Mouse (Mus musculus): Measurements from ENCODE around the gene Cntnap2. TPM values are rescaled to one million over a fixed set of nuclear protein-coding genes. Genes with fewer than 3 reads are reported as not detected.

Gene Cntnap2
- polyA plus RNA-seq, 1 experiment from 2014 or later, result 99.3 TPM

DNA sequence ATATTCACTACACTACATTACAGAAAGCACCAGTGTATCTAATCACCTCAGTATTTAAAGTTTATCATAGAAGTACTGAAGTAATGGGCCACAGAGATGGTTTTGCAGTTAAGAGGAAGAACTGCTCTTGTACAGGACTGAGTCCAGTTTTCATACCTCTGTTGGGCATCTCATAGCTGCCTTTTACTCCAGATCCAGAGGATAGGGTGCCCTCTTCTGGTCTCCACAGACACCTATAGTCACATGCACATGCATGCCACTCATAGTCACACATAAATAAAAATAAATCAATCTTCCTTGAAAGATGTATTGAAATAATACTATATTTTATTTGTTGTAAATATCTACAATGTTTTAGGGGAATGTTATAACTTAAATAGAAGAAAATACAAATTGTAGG is 587.9 kb downstream of the Cntnap2 start:
- H3K27ac ChIP-seq (ENCODE audit: low read depth, low read length), result no peak overlapping the region
- no peak for ATAC-seq (ENCODE audit: low read depth)
- no peak overlapping the region for H3K4me2 ChIP-seq (ENCODE audit: low read depth, low read length)
- H3K4me1 ChIP-seq (ENCODE audit: control insufficient read depth, insufficient read depth, low read length), result no peaks in the 10 kb centered on the region
- no peaks in the 10 kb centered on the region for H3K9me3 ChIP-seq (ENCODE audit: control insufficient read depth, low read length)
- H3K36me3 ChIP-seq (ENCODE audit: control insufficient read depth, insufficient read depth, low read length), result no peaks in the 10 kb centered on the region
- H3K9ac ChIP-seq (replicated peaks; ENCODE audit: low read depth, low read length), result no peak overlapping the region
- no peaks in the 10 kb centered on the region for H3K27me3 ChIP-seq (ENCODE audit: control insufficient read depth, insufficient read depth, low read length)
- no peak overlapping the region for H3K4me3 ChIP-seq (ENCODE audit: low read depth, low read length)

DNA sequence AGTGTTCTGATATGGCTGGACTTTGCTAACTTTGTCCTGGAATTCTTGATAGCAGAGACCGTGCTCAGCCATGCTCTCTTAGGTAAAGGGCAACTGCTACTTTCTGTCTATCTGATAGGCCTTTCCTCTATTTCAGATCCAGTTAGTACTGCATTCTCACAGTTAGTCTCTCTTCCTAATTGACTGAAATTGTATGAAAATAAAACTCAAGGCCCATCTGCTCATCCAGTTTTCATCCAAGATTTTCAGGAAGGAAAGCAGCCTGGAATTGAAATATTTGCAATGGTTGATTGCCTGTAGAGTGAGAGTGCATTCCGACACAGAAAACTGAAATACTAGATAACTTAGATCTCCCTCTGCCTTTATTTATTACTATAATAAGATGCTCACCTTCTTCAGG is 589.3 kb downstream of the Cntnap2 start:
- H3K4me2 ChIP-seq (ENCODE audit: low read depth, low read length), result no peak overlapping the region
- H3K4me3 ChIP-seq (ENCODE audit: low read depth, low read length), result no peak overlapping the region
- no peak overlapping the region for H3K27ac ChIP-seq (ENCODE audit: low read depth, low read length)
- no peaks in the 10 kb centered on the region for H3K4me1 ChIP-seq (ENCODE audit: control insufficient read depth, insufficient read depth, low read length)
- H3K9ac ChIP-seq (replicated peaks; ENCODE audit: low read depth, low read length), result no peak overlapping the region
- no peaks in the 10 kb centered on the region for H3K27me3 ChIP-seq (ENCODE audit: control insufficient read depth, insufficient read depth, low read length)
- no peak for ATAC-seq (ENCODE audit: low read depth)
- H3K9me3 ChIP-seq (ENCODE audit: control insufficient read depth, low read length), result no peaks in the 10 kb centered on the region
- WGBS, result 92% methylated on average over 2 of the region's 2 CpGs
- no peaks in the 10 kb centered on the region for H3K36me3 ChIP-seq (ENCODE audit: control insufficient read depth, insufficient read depth, low read length)

DNA sequence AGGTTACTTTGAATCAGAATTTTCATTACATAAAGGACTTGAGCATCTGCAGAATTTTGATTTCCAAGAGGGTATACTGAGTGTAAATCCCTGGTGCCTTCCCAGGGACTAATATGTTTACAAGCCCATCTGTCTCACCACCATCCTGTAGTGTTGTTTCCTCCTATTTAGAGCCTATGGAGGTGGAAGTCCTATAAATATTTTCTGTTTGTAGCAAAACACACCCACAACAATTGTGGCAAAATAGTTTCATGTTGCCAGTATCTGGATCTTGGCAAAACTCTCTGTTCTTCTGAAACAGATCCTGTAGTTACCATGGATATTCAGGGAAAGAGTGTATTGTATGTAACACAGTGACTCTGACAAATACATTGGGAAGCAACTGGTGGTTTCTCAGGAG is 641.1 kb downstream of the Cntnap2 start:
- ATAC-seq (ENCODE audit: low read depth), result no peak
- H3K4me3 ChIP-seq (ENCODE audit: low read depth, low read length), result no peak overlapping the region
- no peaks in the 10 kb centered on the region for H3K27me3 ChIP-seq (ENCODE audit: control insufficient read depth, insufficient read depth, low read length)
- no peak overlapping the region for H3K27ac ChIP-seq (ENCODE audit: low read depth, low read length)
- H3K36me3 ChIP-seq (ENCODE audit: control insufficient read depth, insufficient read depth, low read length), result no peaks in the 10 kb centered on the region
- H3K4me1 ChIP-seq (ENCODE audit: control insufficient read depth, insufficient read depth, low read length), result no peaks in the 10 kb centered on the region
- H3K9me3 ChIP-seq (ENCODE audit: control insufficient read depth, low read length), result no peaks in the 10 kb centered on the region
- H3K4me2 ChIP-seq (ENCODE audit: low read depth, low read length), result no peak overlapping the region
- no peak overlapping the region for H3K9ac ChIP-seq (replicated peaks; ENCODE audit: low read depth, low read length)

DNA sequence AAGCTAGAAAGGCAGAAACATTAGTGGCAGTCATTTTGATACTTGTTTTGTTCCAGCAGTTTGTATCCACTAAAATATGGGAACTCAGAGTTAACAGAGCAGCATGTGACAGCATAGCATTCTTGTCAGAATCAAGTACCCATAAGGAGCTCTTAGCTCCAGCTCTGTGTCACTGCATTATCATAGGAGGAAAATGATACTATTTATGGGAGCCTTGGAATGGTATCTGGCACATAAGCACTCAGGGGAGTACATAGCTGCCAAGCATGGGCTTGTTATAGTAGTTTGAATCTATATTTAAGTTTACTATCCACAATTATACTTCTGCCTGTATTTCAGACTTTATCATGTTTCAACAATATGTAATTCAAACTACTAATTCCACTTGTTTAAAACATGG is 732.5 kb downstream of the Cntnap2 start:
- H3K27ac ChIP-seq (ENCODE audit: low read depth, low read length), result no peak overlapping the region
- H3K9me3 ChIP-seq (ENCODE audit: control insufficient read depth, low read length), result no peaks in the 10 kb centered on the region
- no peaks in the 10 kb centered on the region for H3K27me3 ChIP-seq (ENCODE audit: control insufficient read depth, insufficient read depth, low read length)
- no peak for ATAC-seq (ENCODE audit: low read depth)
- no peak overlapping the region for H3K4me3 ChIP-seq (ENCODE audit: low read depth, low read length)
- H3K36me3 ChIP-seq (ENCODE audit: control insufficient read depth, insufficient read depth, low read length), result no peaks in the 10 kb centered on the region
- no peak overlapping the region for H3K4me2 ChIP-seq (ENCODE audit: low read depth, low read length)
- no peak overlapping the region for H3K9ac ChIP-seq (replicated peaks; ENCODE audit: low read depth, low read length)
- no peaks in the 10 kb centered on the region for H3K4me1 ChIP-seq (ENCODE audit: control insufficient read depth, insufficient read depth, low read length)

DNA sequence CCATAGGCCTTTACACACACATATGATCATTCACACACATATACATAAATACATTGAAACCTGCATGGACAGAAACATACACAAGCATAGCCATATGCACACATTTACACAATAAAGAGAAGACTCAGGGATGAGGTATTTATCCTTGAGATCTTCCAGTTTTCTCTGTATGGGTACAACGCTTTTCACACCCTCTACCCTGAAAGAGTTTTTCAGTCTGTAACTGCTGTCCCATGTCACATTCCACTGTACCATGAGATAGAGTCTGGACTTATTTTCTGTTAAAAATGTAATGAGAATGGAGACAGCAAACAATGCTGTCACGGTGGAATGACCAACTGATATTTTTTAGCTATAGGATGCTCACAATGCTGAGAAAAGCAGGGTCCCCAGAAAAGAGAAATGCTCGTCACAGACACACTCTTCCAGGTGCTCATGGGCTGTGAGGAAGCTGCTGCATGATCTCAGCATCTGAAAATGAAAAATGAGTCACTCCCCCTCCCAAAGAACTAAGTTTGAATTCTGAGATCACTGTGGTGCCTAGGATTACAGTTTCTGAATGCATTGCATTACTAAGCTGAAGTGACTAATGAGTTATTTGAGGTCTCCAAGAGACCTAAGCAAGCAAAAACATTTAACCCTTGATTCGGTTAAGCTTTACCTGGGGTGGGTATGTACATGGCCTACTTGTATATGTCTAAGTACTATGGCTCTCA is 782.6 kb downstream of the Cntnap2 start:
- no peak overlapping the region for H3K9ac ChIP-seq (replicated peaks; ENCODE audit: low read depth, low read length)
- H3K36me3 ChIP-seq (ENCODE audit: control insufficient read depth, insufficient read depth, low read length), result no peaks in the 10 kb centered on the region
- no peak overlapping the region for H3K27ac ChIP-seq (ENCODE audit: low read depth, low read length)
- H3K9me3 ChIP-seq (ENCODE audit: control insufficient read depth, low read length), result no peaks in the 10 kb centered on the region
- 88% methylated on average over 4 of the region's 4 CpGs for WGBS
- no peaks in the 10 kb centered on the region for H3K4me1 ChIP-seq (ENCODE audit: control insufficient read depth, insufficient read depth, low read length)
- H3K4me3 ChIP-seq (ENCODE audit: low read depth, low read length), result no peak overlapping the region
- H3K4me2 ChIP-seq (ENCODE audit: low read depth, low read length), result no peak overlapping the region
- no peaks in the 10 kb centered on the region for H3K27me3 ChIP-seq (ENCODE audit: control insufficient read depth, insufficient read depth, low read length)
- no peak for ATAC-seq (ENCODE audit: low read depth)

DNA sequence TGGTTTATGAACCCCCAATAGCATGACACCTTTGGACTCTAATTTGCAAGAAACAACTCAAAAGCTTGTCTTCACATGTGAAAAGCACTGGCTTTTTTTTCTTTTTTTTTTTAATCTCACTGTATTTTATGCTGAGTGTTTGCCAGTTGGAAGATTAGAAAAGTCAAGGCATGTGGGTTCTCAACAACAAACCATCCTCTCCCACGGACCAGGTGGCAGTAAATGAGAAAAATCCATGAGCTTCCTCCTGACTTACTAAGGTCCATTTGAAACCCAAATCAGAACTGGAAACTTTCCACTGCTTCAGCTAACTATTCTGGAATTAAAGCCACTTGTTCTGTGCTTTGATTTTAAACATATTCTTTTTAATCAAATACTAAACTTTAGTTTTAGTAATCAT is 784.6 kb downstream of the Cntnap2 start:
- no peaks in the 10 kb centered on the region for H3K9me3 ChIP-seq (ENCODE audit: control insufficient read depth, low read length)
- no peak overlapping the region for H3K9ac ChIP-seq (replicated peaks; ENCODE audit: low read depth, low read length)
- H3K4me2 ChIP-seq (ENCODE audit: low read depth, low read length), result no peak overlapping the region
- H3K4me1 ChIP-seq (ENCODE audit: control insufficient read depth, insufficient read depth, low read length), result no peaks in the 10 kb centered on the region
- ATAC-seq (ENCODE audit: low read depth), result no peak
- no peak overlapping the region for H3K4me3 ChIP-seq (ENCODE audit: low read depth, low read length)
- WGBS, result 90% methylated on average over 1 of the region's 1 CpGs
- H3K36me3 ChIP-seq (ENCODE audit: control insufficient read depth, insufficient read depth, low read length), result no peaks in the 10 kb centered on the region
- H3K27me3 ChIP-seq (ENCODE audit: control insufficient read depth, insufficient read depth, low read length), result no peaks in the 10 kb centered on the region
- H3K27ac ChIP-seq (ENCODE audit: low read depth, low read length), result no peak overlapping the region

DNA sequence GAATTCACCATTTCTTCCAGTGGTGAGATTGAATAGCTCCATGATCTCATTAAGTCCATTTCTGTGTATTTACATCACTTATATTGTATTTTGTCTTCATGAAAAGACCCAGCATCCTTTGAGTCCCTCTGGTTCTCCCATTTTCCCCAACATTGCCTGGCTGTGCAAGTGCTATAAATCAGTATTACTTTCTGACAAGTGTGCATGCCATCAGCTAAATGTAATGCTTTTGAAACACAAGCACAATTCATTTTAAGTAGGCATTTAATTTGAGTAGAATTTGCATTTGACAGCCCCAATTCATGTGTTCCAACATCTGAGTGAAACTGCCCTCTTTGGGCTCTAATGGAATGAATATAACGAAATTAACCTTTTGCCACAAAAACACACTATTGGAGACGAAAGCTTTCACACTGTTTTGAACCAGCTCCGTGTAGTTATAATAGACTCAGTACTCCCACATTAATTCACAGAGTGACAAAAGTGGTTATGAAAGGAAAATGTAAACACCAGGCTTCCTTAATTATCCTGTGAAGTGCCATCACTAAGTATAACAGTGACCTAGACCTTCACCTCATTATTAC is 812.3 kb downstream of the Cntnap2 start:
- Histone ChIP-seq H3K9ac (replicated peaks; ENCODE audit: low read depth, low read length) (no peak overlapping the region), H3K9me3 (ENCODE audit: control insufficient read depth, low read length) (no peaks in the 10 kb centered on the region), H3K36me3 (ENCODE audit: control insufficient read depth, insufficient read depth, low read length) (no peaks in the 10 kb centered on the region), H3K27me3 (ENCODE audit: control insufficient read depth, insufficient read depth, low read length) (no peaks in the 10 kb centered on the region), H3K27ac (ENCODE audit: low read depth, low read length) (no peak overlapping the region), H3K4me1 (ENCODE audit: control insufficient read depth, insufficient read depth, low read length) (no peaks in the 10 kb centered on the region), H3K4me2 (ENCODE audit: low read depth, low read length) (no peak overlapping the region), H3K4me3 (ENCODE audit: low read depth, low read length) (no peak overlapping the region)
- ATAC-seq (ENCODE audit: low read depth), result no peak
- WGBS, result 23% methylated on average over 3 of the region's 3 CpGs

DNA sequence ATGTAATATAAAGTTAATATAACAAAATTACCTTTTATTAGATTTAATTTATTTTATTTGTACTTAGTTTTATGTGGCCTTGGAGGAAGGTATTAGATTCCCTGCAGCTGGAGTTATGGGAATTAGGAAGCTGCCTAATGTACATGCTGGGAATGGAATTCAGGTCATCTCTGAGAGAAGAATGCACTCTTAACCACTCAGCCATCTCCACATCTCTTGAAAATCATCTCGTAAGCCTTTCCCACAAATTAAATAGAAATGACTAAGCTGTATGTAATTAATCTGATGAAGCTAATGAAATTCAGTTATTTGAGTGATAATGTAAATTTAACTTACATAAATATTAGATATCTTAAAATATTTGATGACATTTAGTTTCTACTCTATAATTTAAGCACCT is 826.3 kb downstream of the Cntnap2 start:
- 63% methylated on average over 1 of the region's 1 CpGs for WGBS
- H3K4me1 ChIP-seq (ENCODE audit: control insufficient read depth, insufficient read depth, low read length), result no peaks in the 10 kb centered on the region

DNA sequence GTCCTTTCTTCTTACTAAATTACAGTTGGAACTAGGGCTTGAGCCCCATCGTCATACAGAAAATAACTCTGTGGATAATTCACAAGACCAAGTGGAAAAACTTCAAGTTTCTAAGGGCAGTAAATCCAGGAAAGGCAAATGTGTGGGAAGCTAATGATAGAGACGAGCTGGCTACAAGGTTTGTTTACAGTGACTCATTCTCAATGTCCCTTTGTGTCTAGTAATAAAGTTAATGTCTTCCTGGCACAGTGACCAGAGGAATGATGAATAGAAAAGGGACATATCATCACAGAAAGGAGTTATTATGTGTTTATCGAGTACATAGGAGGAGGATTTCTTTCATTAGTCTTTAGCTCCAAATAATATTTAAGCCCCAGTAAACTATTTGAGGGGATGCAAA is 828.7 kb downstream of the Cntnap2 start:
- H3K4me2 ChIP-seq (ENCODE audit: low read depth, low read length), result no peak overlapping the region
- no peak overlapping the region for H3K4me3 ChIP-seq (ENCODE audit: low read depth, low read length)
- H3K27ac ChIP-seq (ENCODE audit: low read depth, low read length), result no peak overlapping the region
- H3K9me3 ChIP-seq (ENCODE audit: control insufficient read depth, low read length), result no peaks in the 10 kb centered on the region
- no peak for ATAC-seq (ENCODE audit: low read depth)
- H3K27me3 ChIP-seq (ENCODE audit: control insufficient read depth, insufficient read depth, low read length), result no peaks in the 10 kb centered on the region
- WGBS, result 60% methylated on average over 3 of the region's 3 CpGs
- no peak overlapping the region for H3K9ac ChIP-seq (replicated peaks; ENCODE audit: low read depth, low read length)
- H3K36me3 ChIP-seq (ENCODE audit: control insufficient read depth, insufficient read depth, low read length), result no peaks in the 10 kb centered on the region
- no peaks in the 10 kb centered on the region for H3K4me1 ChIP-seq (ENCODE audit: control insufficient read depth, insufficient read depth, low read length)

More for the DNA sequence above, 826.3 kb downstream of the Cntnap2 start:
- Histone ChIP-seq H3K27ac (ENCODE audit: low read depth, low read length) (no peak overlapping the region), H3K36me3 (ENCODE audit: control insufficient read depth, insufficient read depth, low read length) (no peaks in the 10 kb centered on the region), H3K9ac (replicated peaks; ENCODE audit: low read depth, low read length) (no peak overlapping the region), H3K9me3 (ENCODE audit: control insufficient read depth, low read length) (no peaks in the 10 kb centered on the region), H3K27me3 (ENCODE audit: control insufficient read depth, insufficient read depth, low read length) (no peaks in the 10 kb centered on the region), H3K4me3 (ENCODE audit: low read depth, low read length) (no peak overlapping the region), H3K4me2 (ENCODE audit: low read depth, low read length) (no peak overlapping the region)
- ATAC-seq (ENCODE audit: low read depth), result no peak

Measured in neural tube, embryonic 14.5 days (tissue).